Mouse (Mus musculus) kidney, adult 2 months (tissue): ENCODE results near the gene Eif2ak3. TPM values are rescaled to one million over a fixed set of nuclear protein-coding genes. Genes with fewer than 3 reads are reported as not detected.

ENCODE experiments used
- DNase-seq: peaks from one replicate; pipeline ENCODE4 v3.0.0; 2021
- H3K27ac ChIP-seq: fragments of 200-500 bp; 2 replicates; pipeline ENCODE4 v1.5.1; 2012; ENCODE audit warnings: low read depth, low read length, control low read depth, inconsistent platforms; ENCODE audit not compliant: insufficient read depth
- H3K27me3 ChIP-seq: fragments of 200-500 bp; replicated peaks from 2 replicates; pipeline ENCODE4 v1.6.1; 2012; ENCODE audit warnings: mild to moderate bottlenecking, moderate library complexity, low read length, inconsistent platforms; ENCODE audit not compliant: control insufficient read depth, insufficient read depth
- H3K36me3 ChIP-seq: fragments of 200-500 bp; 2 replicates; pipeline ENCODE4 v1.6.1; 2012; ENCODE audit warnings: mild to moderate bottlenecking, moderate library complexity, low read length, inconsistent platforms; ENCODE audit not compliant: control insufficient read depth, insufficient read depth
- H3K4me1 ChIP-seq: fragments of 200-500 bp; 2 replicates; pipeline ENCODE4 v1.6.1; 2011; ENCODE audit warnings: low read length; ENCODE audit not compliant: control insufficient read depth, insufficient read depth
- H3K4me3 ChIP-seq: fragments of 200-500 bp; 2 replicates; pipeline ENCODE4 v1.5.1; 2011; ENCODE audit warnings: mild to moderate bottlenecking, low read depth, low read length, control low read depth; ENCODE audit not compliant: insufficient read depth
- CTCF ChIP-seq: fragments of 200-500 bp; conservative IDR thresholded peaks from 2 replicates; pipeline ENCODE4 v1.5.1; 2011; ENCODE audit warnings: low read depth, mild to moderate bottlenecking, control low read depth, low read length, moderate library complexity, mixed read lengths; ENCODE audit not compliant: insufficient read depth, insufficient read length
- POLR2A ChIP-seq: fragments of 200-500 bp; IDR thresholded peaks from one replicate; pipeline ENCODE4 v1.6.1; 2011; ENCODE audit warnings: low read depth, low read length, control low read depth
- WGBS: fragments of 180-500 bp; shearing (Covaris S2); methylation state at CpG from one replicate; pipeline ENCODE4 v1.1.7; 2018; 5-methylcytosine and 5-hydroxymethylcytosine counted together
- polyA plus RNA-seq: library from polyadenylated mRNA; depleted of rRNA; stranded (reverse); fragments of >200 nt; gene quantifications from 2 replicates; pipeline ENCODE4 v1.2.3, GENCODE M21; 2012

Gene Eif2ak3
- polyA plus RNA-seq, 1 experiment: 14.4 TPM

DNA sequence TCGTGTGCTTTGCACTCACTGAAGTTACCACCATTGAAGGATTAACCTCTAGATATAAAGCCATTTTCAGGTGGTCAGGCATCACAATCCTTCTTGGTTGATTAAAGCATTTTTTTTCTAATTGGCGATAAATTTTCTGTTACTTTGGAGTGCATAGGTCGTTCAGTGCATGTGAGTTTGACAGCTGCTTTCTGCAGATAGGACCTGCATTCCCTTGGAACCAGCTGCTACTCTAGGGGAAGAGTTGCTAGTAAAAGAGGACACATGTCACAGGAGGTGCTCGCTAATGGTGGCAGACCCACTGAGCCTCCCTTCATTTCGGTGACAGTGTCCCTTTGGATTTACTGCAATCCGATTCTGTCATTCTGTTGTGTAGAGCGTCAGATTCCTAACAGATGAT lies 28.3 kb downstream of the Eif2ak3 start:
- no peak for TF ChIP-seq CTCF
- no peak for TF ChIP-seq POLR2A
- WGBS: 80% methylated on average over 7 of the region's 7 CpGs
- no peak for DNase-seq
- 0 out of 2 replicates have a peak, but pooled peaks cover 1% of the 10 kb centered on the region for H3K36me3 ChIP-seq
- no peak overlapping the region for H3K4me3 ChIP-seq
- no peak overlapping the region for H3K27ac ChIP-seq
- H3K27me3 ChIP-seq: no peaks in the 10 kb centered on the region
- peaks cover 30% of the 10 kb centered on the region for H3K4me1 ChIP-seq

DNA sequence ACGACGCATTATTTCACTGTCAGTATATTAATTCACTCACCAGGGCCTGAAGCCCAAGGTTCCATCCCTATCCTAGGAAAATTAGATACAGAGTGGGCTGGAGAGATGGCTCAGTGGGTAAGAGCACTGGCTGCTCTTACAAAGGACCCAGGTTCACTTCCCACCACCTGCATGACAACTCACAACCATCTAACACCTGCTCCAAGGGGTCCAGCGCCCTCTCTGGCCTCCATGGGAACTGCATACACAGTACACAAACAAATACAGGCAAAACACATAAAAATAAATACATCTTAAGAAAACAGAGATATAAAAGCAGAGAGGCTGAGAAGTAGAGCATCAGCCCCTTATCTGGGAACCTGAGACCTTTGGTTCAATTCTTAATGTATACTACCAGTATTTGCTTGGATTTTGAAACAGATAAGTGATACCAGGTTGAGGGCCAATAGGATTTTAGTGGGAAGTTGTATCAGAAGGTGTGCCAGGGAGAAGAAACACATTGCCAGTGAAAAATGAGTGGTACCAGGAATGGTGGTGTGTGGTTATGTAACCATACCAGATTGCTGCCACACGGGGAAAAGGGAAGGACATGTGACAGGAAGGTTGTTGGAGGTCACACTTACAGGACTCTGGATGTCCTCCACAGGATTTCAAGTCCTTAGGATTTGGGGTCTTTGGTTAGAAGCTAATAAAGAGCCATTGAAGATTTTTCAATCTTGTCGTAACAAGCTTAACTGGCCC lies 29.9 kb downstream of the Eif2ak3 start:
- peak; percentile 47 for DNase-seq
- WGBS: 63% methylated on average over 5 of the region's 5 CpGs

DNA sequence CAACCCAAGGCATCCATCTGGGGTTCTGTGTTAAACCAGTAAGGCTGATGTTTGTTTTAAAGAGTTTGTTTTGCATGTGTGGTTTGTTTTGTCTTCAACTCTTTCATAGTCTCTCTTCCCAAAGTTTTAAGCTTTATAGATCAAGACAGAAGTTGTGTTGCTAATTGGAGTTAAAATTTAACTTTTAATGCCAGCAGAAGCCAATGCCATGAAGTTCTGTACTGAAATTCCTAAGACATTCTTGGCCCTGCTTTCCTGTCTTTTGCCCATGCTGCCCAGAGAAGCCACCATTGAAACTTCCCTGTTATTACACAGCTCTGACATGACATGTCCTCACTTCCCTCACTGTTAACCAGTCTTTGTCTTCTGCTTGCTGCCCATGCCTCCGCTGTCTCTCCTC lies 30.7 kb downstream of the Eif2ak3 start:
- TF ChIP-seq POLR2A: no peak
- no peak for TF ChIP-seq CTCF

More for the DNA sequence above, 29.9 kb downstream of the Eif2ak3 start:
- H3K4me1 ChIP-seq: peaks cover 30% of the 10 kb centered on the region
- no peaks in the 10 kb centered on the region for H3K27me3 ChIP-seq
- no peak overlapping the region for H3K4me3 ChIP-seq
- H3K36me3 ChIP-seq: peaks cover 2% of the 10 kb centered on the region
- H3K27ac ChIP-seq: peak overlapping the region; percentile 85
- peak; percentile 32; the same call in 1 of the 2 replicates for TF ChIP-seq CTCF
- no peak for TF ChIP-seq POLR2A

DNA sequence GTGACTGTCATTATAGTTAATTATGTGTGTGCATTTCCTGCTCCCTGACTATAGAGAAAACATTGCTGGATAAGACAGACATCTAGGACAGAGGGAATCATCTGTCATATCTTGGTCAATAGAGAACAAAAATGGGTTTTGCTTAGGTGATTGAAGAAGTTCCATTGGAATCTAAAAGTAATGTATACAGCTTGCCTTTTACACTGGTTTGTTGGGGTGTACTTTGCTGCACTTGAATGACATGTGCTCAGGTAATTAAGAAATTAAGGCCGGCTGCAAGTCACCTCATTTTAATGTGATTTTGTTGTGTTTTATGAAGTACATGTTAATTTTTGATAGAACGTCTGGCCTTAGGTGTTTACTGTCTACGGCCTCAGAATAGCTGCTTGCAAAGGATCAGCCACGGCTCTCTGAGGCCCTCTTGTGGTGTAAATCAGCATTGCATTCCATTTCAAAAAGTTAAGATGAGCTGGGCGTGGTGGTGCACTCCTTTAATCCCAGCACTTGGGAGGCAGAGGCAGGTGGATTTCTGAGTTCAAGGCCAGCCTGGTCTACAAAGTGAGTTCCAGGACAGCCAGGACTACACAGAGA lies 36.5 kb downstream of the Eif2ak3 start:
- TF ChIP-seq CTCF: peak; percentile 91
- TF ChIP-seq POLR2A: no peak
- Histone ChIP-seq H3K4me3 (no peak overlapping the region), H3K27me3 (no peaks in the 10 kb centered on the region), H3K36me3 (peaks cover 4% of the 10 kb centered on the region), H3K27ac (no peak overlapping the region), H3K4me1 (no peaks in the 10 kb centered on the region; the same call in 1 of the 2 replicates)
- 6% methylated on average over 5 of the region's 5 CpGs for WGBS
- DNase-seq: peak; percentile 90

More for the DNA sequence above, 30.7 kb downstream of the Eif2ak3 start:
- Histone ChIP-seq H3K4me3 (no peak overlapping the region), H3K4me1 (peaks cover 29% of the 10 kb centered on the region), H3K36me3 (peaks cover 4% of the 10 kb centered on the region), H3K27ac (peak overlapping the region; percentile 85), H3K27me3 (no peaks in the 10 kb centered on the region)
- DNase-seq: peak; percentile 62
- WGBS: 95% methylated on average over 1 of the region's 1 CpGs

DNA sequence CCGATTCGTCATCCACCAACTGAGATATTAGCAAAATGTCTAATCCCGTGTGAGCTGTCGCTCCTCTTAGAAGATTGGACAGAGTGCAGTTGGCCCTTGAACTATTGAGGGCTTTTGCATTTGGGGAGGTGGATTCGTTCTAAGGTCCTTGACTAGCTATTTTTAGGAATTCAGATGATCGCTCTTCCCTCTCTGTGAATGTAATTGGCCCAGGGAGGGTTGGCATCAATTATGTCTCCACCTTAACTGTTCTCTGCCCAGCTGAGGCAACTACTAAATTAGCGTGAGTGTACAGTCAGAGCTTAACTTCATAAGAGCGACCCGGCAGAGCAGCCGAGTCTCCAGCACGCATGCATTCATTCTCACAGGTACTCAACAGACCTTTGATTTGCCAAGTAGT lies 43.7 kb downstream of the Eif2ak3 start:
- WGBS: 89% methylated on average over 11 of the region's 11 CpGs

DNA sequence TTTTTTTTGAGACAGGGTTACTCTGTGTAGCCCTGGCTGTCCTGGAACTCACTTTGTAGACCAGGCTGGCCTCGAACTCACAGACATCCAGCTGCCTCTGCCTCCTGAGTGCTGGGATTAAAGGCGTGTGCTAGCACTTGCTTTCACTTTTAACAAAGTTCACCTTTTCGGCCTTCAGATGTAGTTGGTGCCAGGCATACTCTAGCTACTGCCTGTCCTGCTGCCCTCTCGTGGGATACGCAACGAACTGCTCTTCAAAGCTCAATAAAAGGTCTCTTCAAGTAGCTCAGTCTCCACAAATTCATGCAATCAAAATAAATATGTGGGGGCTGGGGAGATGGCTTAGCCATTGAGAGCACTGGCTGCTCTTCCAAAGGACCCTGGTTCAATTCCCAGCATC lies 53.9 kb downstream of the Eif2ak3 start:
- 72% methylated on average over 6 of the region's 6 CpGs for WGBS
- H3K27me3 ChIP-seq: no peaks in the 10 kb centered on the region
- H3K4me1 ChIP-seq: no peaks in the 10 kb centered on the region
- no peak overlapping the region for H3K4me3 ChIP-seq
- no peak overlapping the region for H3K27ac ChIP-seq
- peaks cover 6% of the 10 kb centered on the region for H3K36me3 ChIP-seq
- TF ChIP-seq CTCF (peak; percentile 40; the same call in 1 of the 2 replicates), POLR2A (no peak)
- no peak for DNase-seq

More for the DNA sequence above, 43.7 kb downstream of the Eif2ak3 start:
- DNase-seq: no peak
- no peak for TF ChIP-seq CTCF
- TF ChIP-seq POLR2A: no peak
- Histone ChIP-seq H3K4me3 (no peak overlapping the region), H3K4me1 (no peaks in the 10 kb centered on the region), H3K36me3 (peaks cover 4% of the 10 kb centered on the region; the same call in 1 of the 2 replicates), H3K27me3 (no peaks in the 10 kb centered on the region), H3K27ac (no peak overlapping the region)

DNA sequence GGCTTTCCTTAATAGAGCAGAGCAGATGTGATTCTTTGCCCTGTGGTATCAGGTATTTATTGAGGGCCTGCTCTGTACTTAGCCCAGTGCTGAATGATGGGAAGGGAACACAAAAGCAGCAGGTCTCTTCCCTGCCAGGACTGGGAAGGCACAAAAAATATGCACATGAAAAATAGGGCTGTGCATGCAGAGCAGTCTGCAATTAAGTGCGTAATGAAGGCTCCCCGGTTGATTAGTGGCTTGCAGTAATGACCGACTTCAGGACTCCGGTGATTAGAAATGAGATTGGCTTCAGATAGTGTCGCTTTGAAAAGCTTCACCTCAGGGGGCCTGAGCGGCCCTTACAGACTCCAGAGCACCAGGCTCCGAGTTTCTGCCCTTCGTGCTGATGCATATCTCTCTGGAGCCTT lies 55.3 kb downstream of the Eif2ak3 start:
- Histone ChIP-seq H3K27ac (no peak overlapping the region), H3K27me3 (no peaks in the 10 kb centered on the region), H3K4me1 (no peaks in the 10 kb centered on the region), H3K4me3 (no peak overlapping the region), H3K36me3 (peaks cover 8% of the 10 kb centered on the region)
- TF ChIP-seq POLR2A: no peak
- no peak for DNase-seq
- 53% methylated on average over 8 of the region's 8 CpGs for WGBS
